Mouse (Mus musculus) heart, embryonic 15.5 days (tissue): ENCODE data around the gene Hoxc11. TPM values are rescaled to one million over a fixed set of nuclear protein-coding genes. Genes with fewer than 3 reads are reported as not detected.
A peak's percentile ranks its signal among the peaks of the same experiment; 100 is the strongest.

ENCODE experiments used
- ATAC-seq: fragments of 200-750 bp; cut with Nextera tagmentation; replicated peaks from 2 replicates; pipeline ENCODE4 v1.8.0; 2017; ENCODE audit warnings: low read depth, moderate TSS enrichment; ENCODE audit not compliant: insufficient number of reproducible peaks, insufficient read depth, low FRiP score
- H3K27ac ChIP-seq: fragments of 300-500 bp; sonication (generic); 2 replicates; pipeline ENCODE4 v1.5.1; 2015; ENCODE audit warnings: mild to moderate bottlenecking, inconsistent platforms
- H3K27me3 ChIP-seq: fragments of 300-500 bp; sonication (generic); 2 replicates; pipeline ENCODE4 v1.6.1; 2015; ENCODE audit warnings: inconsistent platforms
- H3K36me3 ChIP-seq: fragments of 300-500 bp; sonication (generic); 2 replicates; pipeline ENCODE4 v1.6.1; 2015; ENCODE audit warnings: mild to moderate bottlenecking, inconsistent platforms
- H3K4me1 ChIP-seq: fragments of 300-500 bp; sonication (generic); replicated peaks from 2 replicates; pipeline ENCODE4 v1.6.1; 2015; ENCODE audit warnings: inconsistent platforms
- H3K4me2 ChIP-seq: fragments of 300-500 bp; sonication (generic); 2 replicates; pipeline ENCODE4 v1.6.1; 2015; ENCODE audit warnings: inconsistent platforms, mild to moderate bottlenecking, moderate library complexity
- H3K4me3 ChIP-seq: fragments of 300-500 bp; sonication (generic); 2 replicates; pipeline ENCODE4 v1.5.1; 2015; ENCODE audit warnings: mild to moderate bottlenecking, inconsistent platforms
- H3K9ac ChIP-seq: fragments of 300-500 bp; sonication (generic); 2 replicates; pipeline ENCODE4 v1.6.1; 2015; ENCODE audit warnings: mild to moderate bottlenecking, inconsistent platforms
- H3K9me3 ChIP-seq: fragments of 300-500 bp; sonication (generic); replicated peaks from 2 replicates; pipeline ENCODE4 v1.6.1; 2016; ENCODE audit warnings: inconsistent platforms
- WGBS: fragments of 180-500 bp; shearing (Covaris S2); methylation state at CpG from one replicate; pipeline ENCODE4 v1.1.7; 2015; ENCODE audit warnings: mixed read lengths; 5-methylcytosine and 5-hydroxymethylcytosine counted together
- microRNA-seq: library from miRNA; unstranded; fragments of <30 nt; microRNA quantifications from one replicate; pipeline ENCODE4, GENCODE M21; 2016
- polyA plus RNA-seq: library from polyadenylated mRNA; unstranded; fragments of >200 nt; fragmentation: Nextera tagmentation; extraction: Ambion mirVana; gene quantifications from 2 replicates; pipeline ENCODE4 v1.2.1, GENCODE M21; 2015

Gene Hoxc11
- polyA plus RNA-seq, 1 experiment from 2014 or later: not detected

GRCm38 (mm10) chr15:103000501-103000901, 46.3 kb downstream of the Hoxc11 start:
- Histone ChIP-seq H3K36me3 (no peaks in the 10 kb centered on the region), H3K4me3 (peak overlapping the region; percentile 27), H3K9ac (no peak overlapping the region), H3K27ac (no peak overlapping the region), H3K4me1 (peaks cover 30% of the 10 kb centered on the region), H3K4me2 (peak overlapping the region; percentile 47), H3K9me3 (no peaks in the 10 kb centered on the region), H3K27me3 (peaks cover 100% of the 10 kb centered on the region)
- WGBS: 15% methylated on average over 24 of the region's 24 CpGs
- ATAC-seq: no peak

GRCm38 (mm10) chr15:103001370-103001769, 47.1 kb downstream of the Hoxc11 start:
- 29% methylated on average over 2 of the region's 2 CpGs for WGBS
- H3K36me3 ChIP-seq: no peaks in the 10 kb centered on the region
- H3K27ac ChIP-seq: no peak overlapping the region
- peaks cover 100% of the 10 kb centered on the region for H3K27me3 ChIP-seq
- no peak for ATAC-seq
- H3K9ac ChIP-seq: no peak overlapping the region
- no peaks in the 10 kb centered on the region for H3K9me3 ChIP-seq
- peaks cover 30% of the 10 kb centered on the region for H3K4me1 ChIP-seq
- H3K4me3 ChIP-seq: 0 out of 2 replicates have a peak overlapping the region, but pooled peaks have one; percentile 1
- peak overlapping the region; percentile 47 for H3K4me2 ChIP-seq

DNA sequence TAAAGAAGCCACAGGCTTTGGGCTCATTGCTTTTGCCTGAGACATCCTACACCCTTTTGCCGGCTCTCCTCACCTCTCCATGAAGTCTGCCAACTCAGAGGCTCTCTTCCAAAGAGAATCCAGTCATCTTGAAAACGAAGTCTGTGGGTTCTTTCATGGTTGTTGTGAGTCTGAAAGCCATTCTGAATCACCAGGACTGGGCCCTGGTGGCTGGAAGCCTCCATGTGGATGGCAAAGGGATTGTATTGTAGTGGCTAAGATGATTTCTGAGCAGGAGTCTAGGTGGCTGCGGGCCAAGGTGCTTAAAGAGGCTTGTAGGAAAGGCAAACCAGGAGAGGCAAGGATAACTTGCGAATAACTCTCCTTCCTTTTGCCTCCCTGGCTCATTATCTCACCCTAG, 47.9 kb downstream of the Hoxc11 start:
- ATAC-seq: no peak
- Histone ChIP-seq H3K9ac (no peak overlapping the region), H3K9me3 (no peaks in the 10 kb centered on the region), H3K4me3 (no peak overlapping the region), H3K36me3 (no peaks in the 10 kb centered on the region), H3K4me1 (peaks cover 30% of the 10 kb centered on the region), H3K4me2 (no peak overlapping the region), H3K27ac (no peak overlapping the region), H3K27me3 (peaks cover 100% of the 10 kb centered on the region)
- 30% methylated on average over 4 of the region's 4 CpGs for WGBS

DNA sequence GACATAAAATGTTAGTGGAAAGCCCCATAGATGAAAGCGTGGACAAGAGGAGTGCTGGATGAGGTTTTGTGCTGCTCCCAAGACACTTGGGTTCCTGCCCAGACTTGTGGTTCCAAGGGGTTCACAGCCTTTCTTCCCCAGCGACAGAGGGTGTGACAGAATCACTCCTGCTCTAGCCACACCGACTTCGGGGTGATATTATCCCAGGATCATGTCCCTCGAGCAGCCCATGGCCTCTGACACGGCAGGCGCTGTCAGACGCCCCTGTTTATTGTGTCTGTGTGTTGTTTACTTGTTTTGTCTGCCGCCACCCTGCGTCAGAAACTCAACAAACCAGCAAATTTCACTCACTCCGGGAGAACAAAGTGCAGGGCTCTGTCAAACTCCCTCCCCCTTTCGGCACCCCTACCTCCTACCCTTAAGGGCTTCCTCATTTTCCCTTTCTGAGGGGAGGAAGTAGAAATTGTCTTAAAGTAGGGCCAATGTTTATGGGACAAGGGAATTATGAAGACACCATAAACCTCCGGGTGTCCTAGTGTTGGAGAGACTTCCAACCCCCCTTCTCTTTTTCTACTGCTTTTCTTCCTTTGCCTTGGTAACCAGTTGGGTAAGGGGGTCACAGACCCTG, 48.7 kb downstream of the Hoxc11 start:
- H3K4me3 ChIP-seq: no peak overlapping the region
- no peaks in the 10 kb centered on the region for H3K36me3 ChIP-seq
- peaks cover 30% of the 10 kb centered on the region for H3K4me1 ChIP-seq
- ATAC-seq: no peak
- WGBS: 27% methylated on average over 13 of the region's 13 CpGs
- H3K4me2 ChIP-seq: no peak overlapping the region
- no peak overlapping the region for H3K27ac ChIP-seq
- peaks cover 100% of the 10 kb centered on the region for H3K27me3 ChIP-seq
- no peak overlapping the region for H3K9ac ChIP-seq
- H3K9me3 ChIP-seq: no peaks in the 10 kb centered on the region

DNA sequence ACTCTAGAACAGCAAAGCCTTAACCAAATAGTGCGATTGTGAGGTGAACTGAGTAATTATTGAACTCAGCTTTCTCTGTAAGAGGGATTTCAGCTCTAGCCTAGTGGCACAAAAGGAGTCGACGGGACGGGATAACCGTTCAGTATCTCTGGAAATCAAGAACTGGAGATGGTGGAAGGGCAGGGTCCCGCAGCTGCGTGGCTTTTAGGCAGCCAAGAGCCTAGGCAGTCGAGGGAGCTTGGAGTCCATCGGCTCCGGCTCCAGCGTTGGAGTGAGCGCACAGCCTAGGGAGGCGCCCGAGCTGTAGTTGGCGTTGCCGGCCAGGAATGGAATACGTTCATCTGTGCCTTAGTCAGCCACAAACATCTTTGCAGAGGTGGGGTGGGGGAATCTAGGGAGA, 51.1 kb downstream of the Hoxc11 start:
- Histone ChIP-seq H3K4me1 (peaks cover 14% of the 10 kb centered on the region), H3K4me2 (no peak overlapping the region)
- ATAC-seq: no peak

GRCm38 (mm10) chr15:103005797-103006196, 51.6 kb downstream of the Hoxc11 start:
- Histone ChIP-seq H3K27ac (no peak overlapping the region), H3K9ac (no peak overlapping the region), H3K4me1 (peaks cover 9% of the 10 kb centered on the region), H3K36me3 (no peaks in the 10 kb centered on the region), H3K4me3 (no peak overlapping the region), H3K27me3 (peaks cover 100% of the 10 kb centered on the region), H3K4me2 (no peak overlapping the region), H3K9me3 (no peaks in the 10 kb centered on the region)
- no peak for ATAC-seq
- WGBS: 11% methylated on average over 5 of the region's 5 CpGs

More for the DNA sequence above, 51.1 kb downstream of the Hoxc11 start:
- Histone ChIP-seq H3K9me3 (no peaks in the 10 kb centered on the region), H3K27me3 (peaks cover 100% of the 10 kb centered on the region), H3K9ac (no peak overlapping the region), H3K36me3 (no peaks in the 10 kb centered on the region), H3K4me3 (no peak overlapping the region), H3K27ac (no peak overlapping the region)
- under 1% methylated on average over 17 of the region's 17 CpGs for WGBS

DNA sequence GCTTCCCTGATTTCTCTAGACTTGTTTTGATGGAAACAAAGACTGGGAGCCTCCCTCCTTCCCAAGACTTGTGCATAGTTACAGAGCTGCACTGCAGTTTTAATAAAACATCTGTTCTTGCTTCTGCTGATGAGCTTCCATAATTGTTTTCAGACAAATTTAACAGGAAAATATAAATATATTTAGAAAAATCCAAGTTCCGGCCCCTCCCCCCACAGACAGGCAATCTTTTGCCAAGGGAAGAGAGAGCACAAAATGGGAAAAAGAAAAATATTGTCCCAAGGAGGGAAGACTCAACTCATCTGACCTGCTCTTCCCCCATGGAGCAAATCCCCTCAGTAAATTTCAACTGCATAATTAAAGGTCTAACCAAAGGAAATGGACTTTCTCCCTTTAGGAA, 52.1 kb downstream of the Hoxc11 start:
- Histone ChIP-seq H3K27ac (no peak overlapping the region), H3K9me3 (no peaks in the 10 kb centered on the region), H3K9ac (no peak overlapping the region), H3K36me3 (no peaks in the 10 kb centered on the region), H3K4me1 (peaks cover 4% of the 10 kb centered on the region), H3K4me3 (no peak overlapping the region), H3K27me3 (peaks cover 100% of the 10 kb centered on the region), H3K4me2 (no peak overlapping the region)
- 14% methylated on average over 1 of the region's 1 CpGs for WGBS
- ATAC-seq: no peak

Small RNAs within 50 kb of the gene (microRNA-seq; reads per million reads assigned to microRNA genes)
- gene Mir196a-2: 21.8 reads per million, percentile 34 among the genes with 10 or more reads in this experiment

Other genes starting within 250 kb of the Hoxc11 start
- 62.8 and 79.1 TPM in 2 replicates for gene Calcoco1, start 232.2 kb upstream of the Hoxc11 start, polyA plus RNA-seq
- not detected in 2 replicates for gene Hoxc13, start 33.3 kb upstream of the Hoxc11 start, polyA plus RNA-seq
- not detected in 2 replicates for gene Hoxc12, start 17.7 kb upstream of the Hoxc11 start, polyA plus RNA-seq
- gene Hoxc10, start 12.4 kb downstream of the Hoxc11 start, polyA plus RNA-seq: 0.16 TPM in 1 of 2 replicates, not detected in the other
- 0.42 and 0.80 TPM in 2 replicates for gene Hoxc5, start 13.0 kb downstream of the Hoxc11 start, polyA plus RNA-seq
- gene Hoxc9, start 22.0 kb downstream of the Hoxc11 start, polyA plus RNA-seq: 0.19 TPM in 1 of 2 replicates, not detected in the other
- gene Hoxc8, start 36.2 kb downstream of the Hoxc11 start, polyA plus RNA-seq: 0.16 TPM in 1 of 2 replicates, not detected in the other
- 0.43 and 0.57 TPM in 2 replicates for gene Hoxc6, start 43.8 kb downstream of the Hoxc11 start, polyA plus RNA-seq
- 0.52 and 1.7 TPM in 2 replicates for gene Hoxc4, start 64.5 kb downstream of the Hoxc11 start, polyA plus RNA-seq
- gene Smug1, start 212.7 kb downstream of the Hoxc11 start, polyA plus RNA-seq: 14.1 and 16.8 TPM in 2 replicates